Mouse (Mus musculus) olfactory bulb, adult 2 months (tissue): ENCODE measurements around the gene Ccnl1. TPM values are rescaled to one million over a fixed set of nuclear protein-coding genes. Genes with fewer than 3 reads are reported as not detected.
A peak's percentile ranks its signal among the peaks of the same experiment; 100 is the strongest.

Source experiments
- H3K27ac ChIP-seq: fragments of 200-500 bp; 2 replicates; pipeline ENCODE4 v1.5.1; 2012; ENCODE audit warnings: low read depth, low read length; ENCODE audit not compliant: insufficient read depth
- H3K4me1 ChIP-seq: fragments of 200-500 bp; 2 replicates; pipeline ENCODE4 v1.6.1; 2012; ENCODE audit warnings: low read length; ENCODE audit not compliant: control insufficient read depth, insufficient read depth
- H3K4me3 ChIP-seq: fragments of 200-500 bp; 2 replicates; pipeline ENCODE4 v1.5.1; 2012; ENCODE audit warnings: mild to moderate bottlenecking, low read depth, low read length, moderate library complexity; ENCODE audit not compliant: insufficient read depth
- CTCF ChIP-seq: fragments of 200-500 bp; IDR thresholded peaks from 2 replicates; pipeline ENCODE4 v1.5.1; 2012; ENCODE audit warnings: low read depth, mild to moderate bottlenecking, low read length, moderate library complexity; ENCODE audit not compliant: insufficient read depth
- POLR2A ChIP-seq: fragments of 200-500 bp; IDR thresholded peaks from 2 replicates; pipeline ENCODE4 v1.6.1; 2012; ENCODE audit warnings: mild to moderate bottlenecking, low read depth, low read length, moderate library complexity; ENCODE audit not compliant: insufficient read depth
- WGBS: fragments of 180-500 bp; shearing (Covaris S2); methylation state at CpG from one replicate; pipeline ENCODE4 v1.1.7; 2018; 5-methylcytosine and 5-hydroxymethylcytosine counted together
- polyA plus RNA-seq: library from polyadenylated mRNA; stranded (reverse); fragments of >200 nt; gene quantifications from 2 replicates; pipeline ENCODE4 v1.2.4, GENCODE M21; 2012; ENCODE audit warnings: low replicate concordance; ENCODE audit not compliant: missing spikeins, insufficient read depth, insufficient read length

Gene Ccnl1
- polyA plus RNA-seq, 1 experiment = 295 TPM

DNA sequence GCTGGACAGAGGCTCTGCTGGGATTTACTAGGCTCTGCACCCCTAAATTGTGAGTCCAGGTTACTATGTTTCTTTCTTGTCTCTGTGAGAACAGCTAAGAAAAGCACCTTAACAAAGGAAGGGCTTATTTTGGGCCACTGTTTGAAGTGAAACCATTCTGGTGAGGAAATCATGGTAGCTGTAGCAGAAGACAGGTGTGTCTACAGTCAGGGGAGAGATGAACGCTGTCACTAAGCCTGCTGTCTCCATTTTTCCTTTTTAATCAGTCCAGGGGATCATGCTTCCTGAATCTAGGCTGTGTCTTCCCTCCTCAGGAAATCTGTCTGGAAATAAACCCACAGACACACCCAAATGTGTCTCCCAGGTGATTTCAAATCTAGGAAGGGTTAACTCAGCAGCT is 36.4 kb downstream of the Ccnl1 start:
- no peak overlapping the region for H3K4me3 ChIP-seq
- WGBS = 84% methylated on average over 1 of the region's 1 CpGs
- H3K4me1 ChIP-seq = peaks cover 5% of the 10 kb centered on the region
- no peak for TF ChIP-seq CTCF
- TF ChIP-seq POLR2A = no peak
- H3K27ac ChIP-seq = no peak overlapping the region

DNA sequence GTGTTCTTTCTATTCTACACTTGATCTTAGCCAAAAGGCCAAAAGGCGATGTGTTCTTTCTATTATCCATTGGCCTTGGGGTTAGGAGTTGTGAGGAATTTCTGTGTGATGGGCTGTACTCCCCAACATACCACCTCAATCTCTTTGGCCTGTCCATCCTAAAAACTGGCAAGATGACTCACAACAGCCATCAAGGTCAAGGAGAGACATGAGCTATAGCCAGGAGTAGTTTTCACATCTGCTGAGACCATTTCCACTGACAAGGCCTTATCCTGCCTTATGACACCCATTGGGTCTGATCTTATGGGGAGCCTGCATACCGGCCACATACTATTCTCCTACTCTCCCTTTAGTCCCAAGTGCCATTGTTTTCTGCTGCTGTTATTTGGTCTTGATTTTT is 39.0 kb downstream of the Ccnl1 start:
- 95% methylated on average over 2 of the region's 2 CpGs for WGBS
- Histone ChIP-seq H3K27ac (no peak overlapping the region), H3K4me3 (no peak overlapping the region), H3K4me1 (peaks cover 3% of the 10 kb centered on the region)
- TF ChIP-seq POLR2A (no peak), CTCF (no peak)

DNA sequence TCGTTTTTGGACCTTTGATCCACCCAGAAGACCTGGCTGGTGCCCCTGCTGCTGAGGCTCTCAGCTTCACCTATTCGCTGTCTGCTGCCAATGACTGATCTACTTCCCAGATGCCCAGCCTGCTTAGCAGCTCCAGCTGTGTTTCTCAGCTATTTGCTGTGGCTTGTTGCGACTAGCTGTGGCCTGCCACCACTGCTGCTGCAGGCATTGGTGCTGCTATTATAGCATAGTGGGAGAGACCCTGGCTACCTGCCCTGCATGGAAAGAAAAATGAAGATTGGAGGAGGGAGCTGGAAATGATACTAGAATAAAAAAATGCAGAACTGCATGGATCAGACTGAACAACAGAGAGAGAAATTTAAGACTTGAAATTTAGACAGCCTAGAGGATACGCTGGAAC is 45.1 kb downstream of the Ccnl1 start:
- Histone ChIP-seq H3K4me1 (0 out of 2 replicates have a peak, but pooled peaks cover 3% of the 10 kb centered on the region), H3K4me3 (no peak overlapping the region), H3K27ac (no peak overlapping the region)
- TF ChIP-seq POLR2A (no peak), CTCF (no peak)
- 84% methylated on average over 4 of the region's 4 CpGs for WGBS

DNA sequence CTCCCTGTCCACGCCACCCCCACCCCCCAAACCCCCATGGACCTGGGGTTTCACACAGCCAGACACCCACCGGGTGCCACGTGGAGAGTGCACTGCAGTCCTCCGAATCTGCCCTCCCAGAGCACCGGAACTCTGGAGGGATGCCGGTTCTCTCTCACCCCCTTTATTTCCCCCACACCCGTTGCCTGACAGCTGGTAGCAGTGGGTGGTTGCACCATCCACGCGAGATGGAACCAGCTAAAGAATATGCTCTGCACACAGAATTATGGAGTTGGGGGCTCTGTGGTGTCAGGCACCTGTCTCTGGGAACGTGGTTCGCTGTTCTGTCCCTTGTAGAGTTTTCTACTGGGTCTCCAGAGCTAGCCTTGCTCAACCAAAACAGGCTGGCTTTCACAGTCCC is 45.8 kb downstream of the Ccnl1 start:
- 71% methylated on average over 11 of the region's 11 CpGs for WGBS
- Histone ChIP-seq H3K4me3 (no peak overlapping the region), H3K27ac (no peak overlapping the region), H3K4me1 (0 out of 2 replicates have a peak, but pooled peaks cover 3% of the 10 kb centered on the region)
- TF ChIP-seq POLR2A (no peak), CTCF (no peak)

DNA sequence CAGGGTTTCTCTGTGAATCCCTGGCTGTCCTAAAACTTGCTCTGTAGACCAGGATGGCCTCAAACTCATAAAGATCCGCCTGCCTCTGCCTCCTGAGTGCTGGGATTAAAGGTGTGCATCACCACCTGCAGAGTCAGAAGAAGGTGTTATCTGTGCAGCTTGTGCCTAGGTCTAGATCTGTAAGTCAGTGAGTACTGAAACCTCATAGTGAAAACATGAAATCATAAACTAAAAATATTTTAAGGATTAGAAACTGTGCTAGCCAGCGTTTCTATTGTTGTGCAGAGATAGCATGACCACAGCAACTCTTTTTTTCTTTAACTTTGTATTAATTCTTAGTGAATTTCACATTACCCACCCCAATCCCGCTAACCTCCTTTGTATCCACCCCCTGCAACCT is 46.8 kb downstream of the Ccnl1 start:
- H3K4me3 ChIP-seq = no peak overlapping the region
- 96% methylated on average over 3 of the region's 3 CpGs for WGBS
- H3K27ac ChIP-seq = no peak overlapping the region
- no peak for TF ChIP-seq CTCF
- TF ChIP-seq POLR2A = no peak
- 0 out of 2 replicates have a peak, but pooled peaks cover 3% of the 10 kb centered on the region for H3K4me1 ChIP-seq

DNA sequence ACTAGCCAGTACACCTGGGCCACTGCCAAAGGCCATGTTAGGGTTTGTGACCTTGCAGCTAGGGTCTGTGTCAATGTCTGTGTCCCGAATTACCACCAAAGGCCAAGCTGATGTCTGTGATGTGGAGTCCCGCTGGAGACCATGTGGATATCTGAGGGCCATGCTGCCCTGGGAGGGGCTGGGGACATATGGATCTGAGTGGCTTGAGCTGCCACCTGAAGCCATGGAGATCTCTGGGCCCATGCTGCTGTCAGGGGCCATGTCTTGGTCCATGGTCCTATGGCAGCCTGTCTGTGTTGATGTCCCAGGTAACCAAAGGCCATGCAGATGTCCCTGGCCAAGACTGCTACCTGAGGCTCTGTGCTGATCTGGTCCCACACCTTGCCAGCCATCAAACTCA is 48.6 kb downstream of the Ccnl1 start:
- 93% methylated on average over 2 of the region's 2 CpGs for WGBS
- Histone ChIP-seq H3K27ac (no peak overlapping the region), H3K4me1 (peaks cover 10% of the 10 kb centered on the region; the same call in 1 of the 2 replicates), H3K4me3 (no peak overlapping the region)
- TF ChIP-seq POLR2A = no peak

DNA sequence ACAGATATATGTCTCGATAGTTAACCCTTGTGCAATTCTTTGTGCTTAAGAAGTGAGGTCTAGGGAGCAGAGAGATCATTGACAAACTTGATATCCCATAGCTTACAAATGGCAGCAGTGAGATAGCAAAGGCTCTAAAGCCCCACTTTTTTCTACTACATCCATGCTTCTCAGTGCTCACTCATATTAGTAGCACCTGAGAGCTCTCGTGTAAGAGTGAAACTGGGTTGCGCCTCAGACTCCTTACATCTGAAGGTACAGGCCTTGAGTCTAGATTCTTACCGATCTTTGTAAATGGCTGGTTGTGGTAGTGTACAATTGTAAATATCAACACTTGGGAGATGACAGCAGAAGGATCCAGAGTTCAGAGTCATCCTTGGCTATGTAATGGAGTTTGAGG is 50.5 kb downstream of the Ccnl1 start:
- TF ChIP-seq POLR2A (no peak), CTCF (no peak)
- Histone ChIP-seq H3K4me1 (peaks cover 10% of the 10 kb centered on the region; the same call in 1 of the 2 replicates), H3K4me3 (no peak overlapping the region), H3K27ac (no peak overlapping the region)
- 96% methylated on average over 4 of the region's 4 CpGs for WGBS

DNA sequence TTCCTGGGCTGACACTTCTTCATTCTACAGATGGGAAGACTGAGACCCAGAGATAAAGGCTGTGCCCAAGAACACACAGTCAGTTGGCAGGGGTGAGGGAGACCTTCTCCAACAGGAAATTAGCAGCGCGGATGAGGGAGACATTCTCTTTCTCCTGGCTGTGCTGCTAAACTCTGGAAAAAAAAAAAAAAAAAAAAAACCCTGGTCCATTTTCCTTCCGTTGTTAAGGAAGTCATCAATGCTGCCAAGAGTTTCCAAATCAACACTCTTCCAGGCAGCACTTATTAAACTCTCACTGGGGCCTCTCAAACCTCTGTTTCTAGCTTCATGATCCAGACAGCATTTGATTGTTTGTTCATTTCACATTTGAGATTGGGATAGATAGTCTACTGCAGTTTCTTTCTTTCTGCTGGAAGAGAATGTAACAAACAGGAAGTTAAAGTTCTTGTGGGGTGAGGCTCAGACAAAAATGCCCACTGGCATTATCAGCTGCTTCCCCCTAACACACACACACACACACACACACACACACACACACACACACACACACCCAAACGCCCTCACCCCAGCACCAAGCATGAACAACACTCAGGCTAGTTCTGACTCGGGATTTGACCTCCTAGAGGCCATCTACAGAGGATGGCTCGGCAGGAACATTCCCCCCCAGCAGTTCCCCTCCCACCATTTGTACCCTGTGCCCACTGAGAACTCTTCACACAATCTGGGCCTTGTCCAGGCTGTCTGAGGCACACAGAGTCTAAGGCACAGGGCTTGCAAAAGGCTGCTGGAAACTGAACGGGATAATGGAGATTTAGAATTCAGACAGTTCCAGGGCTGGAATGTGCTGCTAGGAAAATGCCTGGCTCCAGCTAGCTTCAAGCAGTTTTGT is 52.5 kb downstream of the Ccnl1 start:
- H3K27ac ChIP-seq = peak overlapping the region; percentile 44; the same call in 1 of the 2 replicates
- TF ChIP-seq POLR2A (no peak), CTCF (no peak)
- 32% methylated on average over 7 of the region's 7 CpGs for WGBS
- no peak overlapping the region for H3K4me3 ChIP-seq
- H3K4me1 ChIP-seq = peaks cover 7% of the 10 kb centered on the region; the same call in 1 of the 2 replicates

DNA sequence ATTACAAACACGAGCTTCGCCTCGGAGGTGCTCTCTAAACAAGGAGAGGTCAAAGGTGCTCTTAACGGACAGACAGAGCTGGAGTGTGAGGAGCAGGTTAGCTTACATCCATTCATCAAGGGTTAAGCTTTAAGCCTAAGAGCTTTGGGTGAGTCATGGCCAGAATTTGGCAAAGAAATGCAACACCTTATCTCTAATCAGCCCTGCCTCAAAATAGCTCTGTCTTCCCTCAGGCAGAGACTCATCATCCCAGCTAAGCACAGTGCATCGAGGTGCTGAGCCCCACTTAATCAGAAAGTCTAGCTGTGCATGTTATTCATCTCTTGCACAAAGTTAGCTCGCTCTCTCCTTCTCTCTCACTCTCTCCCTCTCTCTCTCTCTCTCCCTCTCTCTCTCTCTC is 53.3 kb downstream of the Ccnl1 start:
- Histone ChIP-seq H3K4me3 (no peak overlapping the region), H3K27ac (no peak overlapping the region), H3K4me1 (peaks cover 7% of the 10 kb centered on the region; the same call in 1 of the 2 replicates)
- 43% methylated on average over 6 of the region's 6 CpGs for WGBS
- TF ChIP-seq CTCF (no peak), POLR2A (no peak)
